Mouse (Mus musculus): ENCODE measurements around the gene Smim24. TPM values are rescaled to one million over a fixed set of nuclear protein-coding genes. Genes with fewer than 3 reads are reported as not detected.
A peak's percentile ranks its signal among the peaks of the same experiment; 100 is the strongest.

The Smim24 gene
- polyA plus RNA-seq, 1 experiment: 5.3 TPM

GRCm38 (mm10) chr10:81390678-81390965 lies 2.2 kb upstream of the Smim24 start:
- Histone ChIP-seq H3K9ac (ENCODE audit: low read depth, poor library complexity, severe bottlenecking) (no peak overlapping the region), H3K27ac (ENCODE audit: insufficient read depth, low read length) (no peak overlapping the region), H3K9me3 (replicated peaks; ENCODE audit: control insufficient read depth, insufficient read depth, low read length, poor library complexity, severe bottlenecking) (no peaks in the 10 kb centered on the region), H3K4me3 (ENCODE audit: low read depth, low read length) (no peak overlapping the region), H3K27me3 (ENCODE audit: control insufficient read depth, insufficient read depth, low read length, poor library complexity, severe bottlenecking) (no peaks in the 10 kb centered on the region), H3K36me3 (ENCODE audit: control insufficient read depth, insufficient read depth, low read length, poor library complexity, severe bottlenecking) (peaks cover 12% of the 10 kb centered on the region), H3K4me1 (ENCODE audit: control insufficient read depth, insufficient read depth, low read length) (peaks cover 3% of the 10 kb centered on the region)
- TF ChIP-seq CTCF (IDR thresholded peaks at IDR 0.05; ENCODE audit: low read depth, low read length) (no peak), POLR2A (IDR thresholded peaks at IDR 0.05; ENCODE audit: insufficient read depth, low read length) (no peak), EP300 (IDR thresholded peaks at IDR 0.05; ENCODE audit: insufficient read depth, low read depth, low read length) (no peak)

- no peak overlapping the region for H3K4me3 ChIP-seq (ENCODE audit: low read depth, low read length)
- peaks cover 3% of the 10 kb centered on the region for H3K4me1 ChIP-seq (ENCODE audit: control insufficient read depth, insufficient read depth, low read length)
- H3K9me3 ChIP-seq (replicated peaks; ENCODE audit: control insufficient read depth, insufficient read depth, low read length, poor library complexity, severe bottlenecking): no peaks in the 10 kb centered on the region
- H3K27ac ChIP-seq (ENCODE audit: insufficient read depth, low read length): no peak overlapping the region
- H3K9ac ChIP-seq (ENCODE audit: low read depth, poor library complexity, severe bottlenecking): no peak overlapping the region
- TF ChIP-seq POLR2A (IDR thresholded peaks at IDR 0.05; ENCODE audit: insufficient read depth, low read length): no peak
- TF ChIP-seq EP300 (IDR thresholded peaks at IDR 0.05; ENCODE audit: insufficient read depth, low read depth, low read length): no peak
- no peak for TF ChIP-seq CTCF (IDR thresholded peaks at IDR 0.05; ENCODE audit: low read depth, low read length)
- H3K36me3 ChIP-seq (ENCODE audit: control insufficient read depth, insufficient read depth, low read length, poor library complexity, severe bottlenecking): peaks cover 2% of the 10 kb centered on the region; the same call in 1 of the 2 replicates
- H3K27me3 ChIP-seq (ENCODE audit: control insufficient read depth, insufficient read depth, low read length, poor library complexity, severe bottlenecking): no peaks in the 10 kb centered on the region
Measured at GRCm38 (mm10) chr10:81392270-81392669, 581 bp upstream of the Smim24 start.

- TF ChIP-seq EP300 (IDR thresholded peaks at IDR 0.05; ENCODE audit: insufficient read depth, low read depth, low read length) (no peak), POLR2A (IDR thresholded peaks at IDR 0.05; ENCODE audit: insufficient read depth, low read length) (no peak), CTCF (IDR thresholded peaks at IDR 0.05; ENCODE audit: low read depth, low read length) (no peak)
- Histone ChIP-seq H3K27ac (ENCODE audit: insufficient read depth, low read length) (no peak overlapping the region), H3K4me3 (ENCODE audit: low read depth, low read length) (peak overlapping the region; percentile 18; the same call in 1 of the 2 replicates), H3K9me3 (replicated peaks; ENCODE audit: control insufficient read depth, insufficient read depth, low read length, poor library complexity, severe bottlenecking) (no peaks in the 10 kb centered on the region), H3K9ac (ENCODE audit: low read depth, poor library complexity, severe bottlenecking) (no peak overlapping the region), H3K36me3 (ENCODE audit: control insufficient read depth, insufficient read depth, low read length, poor library complexity, severe bottlenecking) (no peaks in the 10 kb centered on the region), H3K27me3 (ENCODE audit: control insufficient read depth, insufficient read depth, low read length, poor library complexity, severe bottlenecking) (no peaks in the 10 kb centered on the region), H3K4me1 (ENCODE audit: control insufficient read depth, insufficient read depth, low read length) (peaks cover 3% of the 10 kb centered on the region)
Measured at GRCm38 (mm10) chr10:81393456-81394063, 709 bp downstream of the Smim24 start.

GRCm38 (mm10) chr10:81395127-81395526 lies 2.3 kb downstream of the Smim24 start:
- Histone ChIP-seq H3K27ac (ENCODE audit: insufficient read depth, low read length) (no peak overlapping the region), H3K36me3 (ENCODE audit: control insufficient read depth, insufficient read depth, low read length, poor library complexity, severe bottlenecking) (no peaks in the 10 kb centered on the region), H3K9ac (ENCODE audit: low read depth, poor library complexity, severe bottlenecking) (no peak overlapping the region), H3K9me3 (replicated peaks; ENCODE audit: control insufficient read depth, insufficient read depth, low read length, poor library complexity, severe bottlenecking) (no peaks in the 10 kb centered on the region), H3K4me1 (ENCODE audit: control insufficient read depth, insufficient read depth, low read length) (peaks cover 3% of the 10 kb centered on the region), H3K27me3 (ENCODE audit: control insufficient read depth, insufficient read depth, low read length, poor library complexity, severe bottlenecking) (no peaks in the 10 kb centered on the region), H3K4me3 (ENCODE audit: low read depth, low read length) (no peak overlapping the region)
- no peak for TF ChIP-seq EP300 (IDR thresholded peaks at IDR 0.05; ENCODE audit: insufficient read depth, low read depth, low read length)
- peak; percentile 95 for TF ChIP-seq CTCF (IDR thresholded peaks at IDR 0.05; ENCODE audit: low read depth, low read length)
- no peak for TF ChIP-seq POLR2A (IDR thresholded peaks at IDR 0.05; ENCODE audit: insufficient read depth, low read length)

- Histone ChIP-seq H3K27me3 (ENCODE audit: control insufficient read depth, insufficient read depth, low read length, poor library complexity, severe bottlenecking) (no peaks in the 10 kb centered on the region), H3K4me1 (ENCODE audit: control insufficient read depth, insufficient read depth, low read length) (peaks cover 3% of the 10 kb centered on the region), H3K9me3 (replicated peaks; ENCODE audit: control insufficient read depth, insufficient read depth, low read length, poor library complexity, severe bottlenecking) (no peaks in the 10 kb centered on the region), H3K36me3 (ENCODE audit: control insufficient read depth, insufficient read depth, low read length, poor library complexity, severe bottlenecking) (no peaks in the 10 kb centered on the region), H3K4me3 (ENCODE audit: low read depth, low read length) (no peak overlapping the region), H3K9ac (ENCODE audit: low read depth, poor library complexity, severe bottlenecking) (no peak overlapping the region), H3K27ac (ENCODE audit: insufficient read depth, low read length) (no peak overlapping the region)
- TF ChIP-seq CTCF (IDR thresholded peaks at IDR 0.05; ENCODE audit: low read depth, low read length) (no peak), POLR2A (IDR thresholded peaks at IDR 0.05; ENCODE audit: insufficient read depth, low read length) (no peak), EP300 (IDR thresholded peaks at IDR 0.05; ENCODE audit: insufficient read depth, low read depth, low read length) (no peak)
Measured at GRCm38 (mm10) chr10:81395865-81396264, 3.0 kb downstream of the Smim24 start.

- Histone ChIP-seq H3K36me3 (ENCODE audit: control insufficient read depth, insufficient read depth, low read length, poor library complexity, severe bottlenecking) (no peaks in the 10 kb centered on the region), H3K9ac (ENCODE audit: low read depth, poor library complexity, severe bottlenecking) (no peak overlapping the region), H3K4me3 (ENCODE audit: low read depth, low read length) (no peak overlapping the region), H3K4me1 (ENCODE audit: control insufficient read depth, insufficient read depth, low read length) (peaks cover 3% of the 10 kb centered on the region), H3K27me3 (ENCODE audit: control insufficient read depth, insufficient read depth, low read length, poor library complexity, severe bottlenecking) (no peaks in the 10 kb centered on the region), H3K9me3 (replicated peaks; ENCODE audit: control insufficient read depth, insufficient read depth, low read length, poor library complexity, severe bottlenecking) (no peaks in the 10 kb centered on the region), H3K27ac (ENCODE audit: insufficient read depth, low read length) (no peak overlapping the region)
- TF ChIP-seq POLR2A (IDR thresholded peaks at IDR 0.05; ENCODE audit: insufficient read depth, low read length): no peak
- TF ChIP-seq CTCF (IDR thresholded peaks at IDR 0.05; ENCODE audit: low read depth, low read length): no peak
- no peak for TF ChIP-seq EP300 (IDR thresholded peaks at IDR 0.05; ENCODE audit: insufficient read depth, low read depth, low read length)
Measured at GRCm38 (mm10) chr10:81396749-81397148, 3.9 kb downstream of the Smim24 start.

Measured in ES-Bruce4 (cell line).